Mouse (Mus musculus): Measurements from ENCODE around the gene Exoc4. TPM values are rescaled to one million over a fixed set of nuclear protein-coding genes. Genes with fewer than 3 reads are reported as not detected.

Gene Exoc4
- total and polyA plus RNA-seq, 2 experiments = 3.7 to 28.0 TPM

GRCm38 (mm10) chr6:34000644-34001043, 751.8 kb downstream of the Exoc4 start:
- Histone ChIP-seq H3K36me3 (ENCODE audit: control insufficient read depth, insufficient read depth, low read length) (no peaks in the 10 kb centered on the region), H3K4me3 (ENCODE audit: insufficient read depth, low read depth, low read length) (no peak overlapping the region), H3K4me1 (ENCODE audit: control insufficient read depth, insufficient read depth, low read length) (no peaks in the 10 kb centered on the region), H3K9ac (ENCODE audit: low read depth, low read length) (no peak overlapping the region), H3K27me3 (ENCODE audit: control insufficient read depth, insufficient read depth, low read length) (no peaks in the 10 kb centered on the region), H3K27ac (replicated peaks; ENCODE audit: insufficient read depth, low read depth, low read length) (no peak overlapping the region), H3K79me2 (ENCODE audit: control insufficient read depth, insufficient read depth, low read length) (no peaks in the 10 kb centered on the region)
- DNase-seq (ENCODE audit: extremely low read depth, low read depth, low spot score) = no peak
- WGBS = 92% methylated on average over 7 of the region's 7 CpGs
- no peak for TF ChIP-seq CTCF (IDR thresholded peaks at IDR 0.05; ENCODE audit: low read depth, low read length)
- TF ChIP-seq POLR2A (IDR thresholded peaks at IDR 0.05; ENCODE audit: extremely low read depth, insufficient read depth, low read length) = no peak

GRCm38 (mm10) chr6:34003033-34003432, 754.1 kb downstream of the Exoc4 start:
- Histone ChIP-seq H3K79me2 (ENCODE audit: control insufficient read depth, insufficient read depth, low read length) (no peaks in the 10 kb centered on the region), H3K36me3 (ENCODE audit: control insufficient read depth, insufficient read depth, low read length) (no peaks in the 10 kb centered on the region), H3K4me3 (ENCODE audit: insufficient read depth, low read depth, low read length) (no peak overlapping the region), H3K9ac (ENCODE audit: low read depth, low read length) (no peak overlapping the region), H3K27me3 (ENCODE audit: control insufficient read depth, insufficient read depth, low read length) (no peaks in the 10 kb centered on the region), H3K4me1 (ENCODE audit: control insufficient read depth, insufficient read depth, low read length) (no peaks in the 10 kb centered on the region), H3K27ac (replicated peaks; ENCODE audit: insufficient read depth, low read depth, low read length) (no peak overlapping the region)
- WGBS = 40% methylated on average over 1 of the region's 1 CpGs
- no peak for DNase-seq (ENCODE audit: extremely low read depth, low read depth, low spot score)
- TF ChIP-seq CTCF (IDR thresholded peaks at IDR 0.05; ENCODE audit: low read depth, low read length) (no peak), POLR2A (IDR thresholded peaks at IDR 0.05; ENCODE audit: extremely low read depth, insufficient read depth, low read length) (no peak)

- TF ChIP-seq POLR2A (IDR thresholded peaks at IDR 0.05; ENCODE audit: extremely low read depth, insufficient read depth, low read length) = no peak
- TF ChIP-seq CTCF (IDR thresholded peaks at IDR 0.05; ENCODE audit: low read depth, low read length) = no peak
- Histone ChIP-seq H3K36me3 (ENCODE audit: control insufficient read depth, insufficient read depth, low read length) (no peaks in the 10 kb centered on the region), H3K27ac (replicated peaks; ENCODE audit: insufficient read depth, low read depth, low read length) (no peak overlapping the region), H3K9ac (ENCODE audit: low read depth, low read length) (no peak overlapping the region), H3K79me2 (ENCODE audit: control insufficient read depth, insufficient read depth, low read length) (no peaks in the 10 kb centered on the region), H3K4me1 (ENCODE audit: control insufficient read depth, insufficient read depth, low read length) (no peaks in the 10 kb centered on the region), H3K4me3 (ENCODE audit: insufficient read depth, low read depth, low read length) (no peak overlapping the region), H3K27me3 (ENCODE audit: control insufficient read depth, insufficient read depth, low read length) (no peaks in the 10 kb centered on the region)
- DNase-seq (ENCODE audit: extremely low read depth, low read depth, low spot score) = no peak
- 81% methylated on average over 6 of the region's 6 CpGs for WGBS
These were observed 764.6 kb downstream of the Exoc4 start for GRCm38 (mm10) chr6:34013469-34013868.

Other genes starting within 250 kb of the Exoc4 start
- gene Chchd3, start 188.8 kb upstream of the Exoc4 start, total RNA-seq (2014; rRNA removed) = 140 and 158 TPM in 2 replicates
- gene Chchd3, start 188.8 kb upstream of the Exoc4 start, polyA plus RNA-seq (2012; rRNA removed) = 88.0 and 93.0 TPM in 2 replicates

Data from liver, adult 2 months (tissue).